ENCODE assay signal across 22 mouse cellular contexts in the genomic region with DNA sequence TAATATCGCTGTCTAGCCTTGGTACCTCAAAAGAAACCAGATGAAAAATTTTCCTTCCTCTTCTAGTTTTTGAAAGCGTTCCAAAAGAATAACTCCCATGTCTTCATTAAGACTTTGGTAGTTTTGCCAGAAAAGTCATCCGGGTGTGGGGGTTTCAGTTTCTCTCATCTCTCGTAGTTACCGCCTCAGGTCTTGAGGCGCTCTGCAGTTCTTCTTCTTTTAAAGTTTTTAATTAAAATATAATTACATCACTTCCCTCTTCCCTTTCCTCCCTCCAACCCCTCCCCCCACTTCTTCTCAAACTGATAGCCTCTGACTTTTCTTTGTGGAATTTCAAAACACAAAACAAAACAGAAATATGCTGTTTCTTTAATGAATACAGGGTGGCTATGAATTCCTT. TPM values are rescaled to one million over a fixed set of nuclear protein-coding genes. Genes with fewer than 3 reads are reported as not detected.
DNase-seq lines count a peak whose midpoint lies in the region; ATAC-seq and TF ChIP-seq lines count a peak whose summit lies in the region.
"Had no signal": no experiment of that assay in that cellular context is flagged by ENCODE, and none has a peak within 500 bp of the region (broad histone marks: within the 10 kb centered on the region; RNA-seq: fewer than 3 reads in every experiment).

No protein-coding gene starts in this region.

- no peak overlapping the region for H3K9ac ChIP-seq in lung, embryonic 14.5 days
- H3K9ac ChIP-seq: embryonic facial prominence, embryonic 12.5 days; forebrain, embryonic 12.5 days; heart, embryonic 15.5 days; hindbrain, embryonic 13.5 days had no signal

- no peaks in the 10 kb centered on the region for H3K36me3 ChIP-seq in lung, embryonic 14.5 days (ENCODE audit: insufficient read depth)
- H3K36me3 ChIP-seq: embryonic facial prominence, embryonic 12.5 days; forebrain, embryonic 12.5 days; heart, embryonic 15.5 days; hindbrain, embryonic 13.5 days had no signal

- H3K27me3 ChIP-seq in lung, embryonic 14.5 days (ENCODE audit: insufficient read depth, low read length), result no peaks in the 10 kb centered on the region

- H3K27ac ChIP-seq in lung, embryonic 14.5 days (ENCODE audit: low read depth), result no peak overlapping the region
- H3K27ac ChIP-seq: embryonic facial prominence, embryonic 12.5 days; forebrain, embryonic 12.5 days; heart, adult 2 months; heart, embryonic 15.5 days; hindbrain, embryonic 13.5 days had no signal

- no peak overlapping the region for H3K4me2 ChIP-seq in lung, embryonic 14.5 days
- H3K4me2 ChIP-seq: embryonic facial prominence, embryonic 12.5 days; forebrain, embryonic 12.5 days; heart, embryonic 11.5 days; heart, embryonic 15.5 days; hindbrain, embryonic 13.5 days had no signal

- DNase-seq in lung, embryonic 14.5 days, result peak; percentile 21
- DNase-seq in lung, adult 18-20 months, result no peak
- peak; percentile 61 to 70 for DNase-seq in spleen, postnatal 36 days (ENCODE audit: low spot score in 2 of 2)
- DNase-seq in spleen, postnatal 14 days (ENCODE audit: low spot score in 2 of 2), result no peak
- DNase-seq in embryo, embryonic 10 days (ENCODE audit: low spot score), result no peak
- no peak for DNase-seq in layer of hippocampus, postnatal 14 days (ENCODE audit: low spot score in 2 of 2)
- DNase-seq: adrenal gland, adult 2 months; adrenal gland, postnatal 25 days; cerebellum, adult 18-20 months; cerebellum, adult 9-11 months; cerebellum, postnatal 36 days; embryo, embryonic 11 days; gastrocnemius, postnatal 10 days; heart, adult 2 months; heart, postnatal 14 days had no signal

- H3K4me1 ChIP-seq in lung, embryonic 14.5 days (ENCODE audit: insufficient read depth), result no peaks in the 10 kb centered on the region
- H3K4me1 ChIP-seq: embryonic facial prominence, embryonic 12.5 days; forebrain, embryonic 12.5 days; heart, embryonic 15.5 days had no signal

- H3K4me3 ChIP-seq in lung, embryonic 14.5 days (ENCODE audit: low read depth, low read length), result no peak overlapping the region
- H3K4me3 ChIP-seq: embryonic facial prominence, embryonic 12.5 days; forebrain, embryonic 12.5 days; heart, adult 2 months; heart, embryonic 15.5 days; hindbrain, embryonic 13.5 days had no signal

- TF ChIP-seq CTCF in lung, embryonic 14.5 days (IDR thresholded peaks at IDR 0.05; ENCODE audit: low read depth), result no peak

- no peak for ATAC-seq in lung, embryonic 14.5 days (ENCODE audit: insufficient read depth)
- ATAC-seq in megakaryocyte progenitor cell, adult 5-6 weeks (replicated peaks; ENCODE audit: poor library complexity), result peak; percentile 38
- ATAC-seq: forebrain, embryonic 16.5 days had no signal

- WGBS in lung, embryonic 14.5 days, result 73% methylated on average over 6 of the region's 6 CpGs

- no peaks in the 10 kb centered on the region for H3K9me3 ChIP-seq in lung, embryonic 14.5 days (ENCODE audit: low read depth, low read length)
- H3K9me3 ChIP-seq: embryonic facial prominence, embryonic 12.5 days; forebrain, embryonic 12.5 days; heart, embryonic 15.5 days; hindbrain, embryonic 13.5 days had no signal

RNA-seq across cellular contexts. Expression of a gene that starts 6.1 kb away (rescaled TPM):
- polyA plus RNA-seq in lung, embryonic 14.5 days (2014; fragmentation: Nextera tagmentation; extraction: Ambion mirVana), result 8.9 and 10.6 TPM in 2 replicates
- total RNA-seq in megakaryocyte progenitor cell, adult 5-6 weeks (2015), result 0.12 and 0.39 TPM in 2 replicates
- 0.03 and 0.29 TPM in 2 replicates for total RNA-seq in megakaryocyte progenitor cell, adult 5-6 weeks (2017)
- total RNA-seq in layer of hippocampus, postnatal 14 days (2021), result 100 to 1,000 TPM; 157 to 159 TPM

Comparison
In these comparisons a context has a peak if more than half of its experiments do, and no peak if none do; other contexts are left out.
1. DNase-seq: peak in lung, embryonic 14.5 days (single experiment) and spleen, postnatal 36 days (2 of 2); none in lung, adult 18-20 months (0 of 2), spleen, postnatal 14 days (0 of 2), embryo, embryonic 10 days (single experiment) and layer of hippocampus, postnatal 14 days (0 of 2).
2. RNA of a gene that starts 6.1 kb away (total RNA-seq): 157 to 159 TPM in layer of hippocampus, postnatal 14 days; 0.03 to 0.39 TPM in megakaryocyte progenitor cell, adult 5-6 weeks; every median in the first group is over 100 times any median in the second.